Mouse (Mus musculus) spleen, adult 2 months (tissue): ENCODE data around the gene Ctnnd2.

ENCODE experiments used
- CTCF ChIP-seq: fragments of 200-500 bp; IDR thresholded peaks from 2 replicates; pipeline ENCODE4 v1.5.1; 2011; ENCODE audit warnings: mild to moderate bottlenecking, inconsistent platforms; ENCODE audit not compliant: insufficient read depth, insufficient read length, insufficient replicate concordance; ENCODE audit errors: extremely low read depth
- POLR2A ChIP-seq: fragments of 200-500 bp; IDR thresholded peaks from 2 replicates; pipeline ENCODE4 v1.6.1; 2011; ENCODE audit warnings: low read depth, low read length, inconsistent platforms

DNA sequence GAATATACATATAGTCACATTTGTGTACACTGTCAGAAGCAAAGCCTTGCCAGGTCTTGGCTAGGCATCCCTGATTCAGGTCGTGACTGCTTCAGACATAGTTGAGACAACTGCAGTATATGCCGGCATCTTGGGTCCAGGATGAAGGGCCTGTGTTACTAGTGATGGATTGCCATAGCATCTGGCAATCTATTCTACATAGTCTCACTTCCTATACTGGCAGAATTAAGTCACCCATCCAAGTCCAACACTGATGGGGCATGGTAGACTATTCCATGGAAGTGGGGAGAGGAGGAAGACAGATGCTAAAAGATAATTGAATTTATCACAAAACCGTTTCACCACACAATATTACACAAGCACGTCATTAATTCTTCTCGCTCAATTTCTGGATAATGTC lies 369.1 kb downstream of the Ctnnd2 start:
- TF ChIP-seq CTCF (no peak), POLR2A (no peak)
